In the genomic region with DNA sequence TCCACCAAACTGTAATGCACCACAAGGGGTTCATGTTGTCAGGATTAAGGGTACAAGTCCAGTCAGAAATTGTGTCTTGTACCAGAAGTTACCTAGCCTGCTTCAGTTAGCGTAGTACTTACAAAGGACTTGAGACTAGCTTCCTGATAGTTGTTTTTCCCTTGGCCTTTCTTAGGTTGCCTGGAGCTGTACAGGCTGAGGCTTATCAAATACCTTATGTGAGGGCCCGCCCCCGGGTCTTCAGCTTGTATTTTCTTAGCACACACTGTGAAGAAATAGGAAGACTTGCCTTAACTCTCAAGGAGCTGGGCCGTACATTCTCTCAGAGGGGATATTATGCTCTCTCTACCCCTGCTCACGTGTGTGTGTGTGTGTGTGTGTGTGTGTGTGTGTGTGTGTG, we compare ENCODE assay signal across 17 mouse cellular contexts.
"Had no signal": no experiment of that assay in that cellular context is flagged by ENCODE, and none has a peak within 500 bp of the region (broad histone marks: within the 10 kb centered on the region; RNA-seq: fewer than 3 reads in every experiment).

No protein-coding gene starts in this region.

- H3K4me2 ChIP-seq: liver, embryonic 11.5 days; liver, embryonic 15.5 days; midbrain, embryonic 12.5 days; neural tube, embryonic 13.5 days; stomach, embryonic 15.5 days had no signal

- H3K9me3 ChIP-seq: limb, embryonic 10.5 days; liver, embryonic 15.5 days; megakaryocyte, embryonic 14.5 days; midbrain, embryonic 12.5 days; neural tube, embryonic 13.5 days; stomach, embryonic 15.5 days had no signal

- H3K27me3 ChIP-seq: stomach, embryonic 15.5 days had no signal

- H3K36me3 ChIP-seq: liver, embryonic 15.5 days; midbrain, embryonic 12.5 days; neural tube, embryonic 13.5 days; stomach, embryonic 15.5 days had no signal

- H3K27ac ChIP-seq: left cerebral cortex, adult 2 months; limb, embryonic 10.5 days; liver, embryonic 15.5 days; macrophage; midbrain, embryonic 12.5 days; neural tube, embryonic 13.5 days; stomach, embryonic 15.5 days had no signal

- H3K4me3 ChIP-seq: left cerebral cortex, adult 2 months; limb, embryonic 10.5 days; liver, embryonic 15.5 days; megakaryocyte, embryonic 14.5 days; midbrain, embryonic 12.5 days; neural tube, embryonic 13.5 days; stomach, embryonic 15.5 days had no signal

- H3K4me1 ChIP-seq: stomach, embryonic 15.5 days had no signal

- H3K9ac ChIP-seq: liver, embryonic 15.5 days; midbrain, embryonic 12.5 days; neural tube, embryonic 13.5 days; stomach, embryonic 15.5 days had no signal

- ATAC-seq: midbrain, embryonic 16.5 days had no signal

- DNase-seq: kidney, adult 9 months; kidney, postnatal 10 days; kidney, postnatal 4 days; lung, adult 2 months; lung, postnatal 14 days; right cerebral cortex, postnatal 14 days; thymus, postnatal 36 days had no signal
